Mouse (Mus musculus) CH12.LX (cell line): Measurements from ENCODE around the gene Zmat3. TPM values are rescaled to one million over a fixed set of nuclear protein-coding genes. Genes with fewer than 3 reads are reported as not detected.

ENCODE experiments used
- DNase-seq: peaks from one replicate; pipeline ENCODE4 v3.0.0-alpha.2; 2013; ENCODE audit errors: extremely low read depth
- H3K27ac ChIP-seq: 2 replicates; pipeline ENCODE4 v1.5.1; 2012; ENCODE audit warnings: low read depth, mild to moderate bottlenecking, control low read depth, moderate library complexity; ENCODE audit not compliant: insufficient read depth
- H3K27me3 ChIP-seq: replicated peaks from 2 replicates; pipeline ENCODE3; 2012; ENCODE audit warnings: inconsistent platforms
- H3K36me3 ChIP-seq, 2 experiments: replicated peaks in 1 of 2; 2 replicates each; pipeline versions ENCODE3 to v1.6.1; 2012; ENCODE audit warnings: inconsistent platforms in 1 of 2, low read length in 1 of 2, mild to moderate bottlenecking in 1 of 2, mixed read lengths in 1 of 2, moderate library complexity in 1 of 2; ENCODE audit not compliant: control insufficient read depth in 1 of 2, insufficient read depth in 1 of 2
- H3K4me1 ChIP-seq, 2 experiments: 2 replicates each; pipeline ENCODE4 v1.6.1; 2012; ENCODE audit warnings: inconsistent platforms in 1 of 2, moderate library complexity in 1 of 2; ENCODE audit not compliant: insufficient read depth in 2 of 2, control insufficient read depth in 1 of 2
- H3K4me2 ChIP-seq: 2 replicates; pipeline ENCODE4 v1.6.1; 2012; ENCODE audit warnings: low read depth, mild to moderate bottlenecking, control low read depth; ENCODE audit not compliant: poor library complexity, insufficient read depth, severe bottlenecking
- H3K4me3 ChIP-seq, 3 experiments: fragments of 150-350 bp in 1 of 3; sonication (generic) in 1 of 3; replicated peaks in 1 of 3; 2 replicates each; pipeline versions ENCODE3 to v1.5.1; 2011 to 2012; ENCODE audit warnings: low read depth in 2 of 3, low read length in 2 of 3, mild to moderate bottlenecking in 2 of 3, moderate library complexity in 2 of 3, control low read depth in 1 of 3, improper control_type of control experiment in 1 of 3, inconsistent platforms in 1 of 3, mixed read lengths in 1 of 3; ENCODE audit not compliant: poor library complexity in 1 of 3
- H3K79me2 ChIP-seq: replicated peaks from 2 replicates; pipeline ENCODE4 v1.6.1; 2012; ENCODE audit warnings: mild to moderate bottlenecking, moderate library complexity; ENCODE audit not compliant: control insufficient read depth, poor library complexity, insufficient read depth, severe bottlenecking; ENCODE audit errors: extremely low read depth
- H3K9ac ChIP-seq: 2 replicates; pipeline ENCODE4 v1.6.1; 2012; ENCODE audit warnings: low read depth, mild to moderate bottlenecking, control low read depth, moderate library complexity; ENCODE audit not compliant: insufficient read depth
- H3K9me3 ChIP-seq: replicated peaks from 2 replicates; pipeline ENCODE3; 2012; ENCODE audit warnings: low read length, inconsistent platforms, mixed read lengths
- BHLHE40 ChIP-seq: IDR thresholded peaks from 2 replicates; pipeline ENCODE4 v1.6.1; 2011; ENCODE audit warnings: mild to moderate bottlenecking, low read depth, low read length, improper control_type of control experiment
- CHD1 ChIP-seq: IDR thresholded peaks from 2 replicates; pipeline ENCODE4 v1.6.1; 2012; ENCODE audit warnings: low read depth, low read length, improper control_type of control experiment, inconsistent platforms
- CTCF ChIP-seq, 2 experiments: IDR thresholded peaks in 1 of 2; conservative IDR thresholded peaks in 1 of 2; 2 replicates each; pipeline ENCODE4 v1.5.1; 2011 to 2012; ENCODE audit warnings: low read depth in 2 of 2, low read length in 2 of 2, improper control_type of control experiment in 1 of 2, inconsistent platforms in 1 of 2, mild to moderate bottlenecking in 1 of 2, moderate library complexity in 1 of 2
- E2F4 ChIP-seq: IDR thresholded peaks from 2 replicates; pipeline ENCODE4 v1.6.1; 2011; ENCODE audit warnings: low read depth, low read length, improper control_type of control experiment; ENCODE audit not compliant: insufficient replicate concordance
- ELF1 ChIP-seq: IDR thresholded peaks from 2 replicates; pipeline ENCODE4 v1.6.1; 2014; ENCODE audit warnings: low read depth, mild to moderate bottlenecking, inconsistent platforms, low read length, improper control_type of control experiment
- EP300 ChIP-seq: IDR thresholded peaks from 2 replicates; pipeline ENCODE4 v1.6.1; 2011; ENCODE audit warnings: low read length, improper control_type of control experiment
- ETS1 ChIP-seq: conservative IDR thresholded peaks from 2 replicates; pipeline ENCODE4 v1.6.1; 2012; ENCODE audit warnings: low read depth, mild to moderate bottlenecking, inconsistent platforms, low read length, improper control_type of control experiment, moderate library complexity
- GABPA ChIP-seq: IDR thresholded peaks from 2 replicates; pipeline ENCODE4 v1.6.1; 2012; ENCODE audit warnings: low read depth, low read length, improper control_type of control experiment, inconsistent platforms; ENCODE audit not compliant: insufficient replicate concordance
- HCFC1 ChIP-seq: IDR thresholded peaks from 2 replicates; pipeline ENCODE4 v1.6.1; 2012; ENCODE audit warnings: low read depth, mild to moderate bottlenecking, inconsistent platforms, low read length, improper control_type of control experiment
- IRF4 ChIP-seq: IDR thresholded peaks from 2 replicates; pipeline ENCODE4 v1.6.1; 2014; ENCODE audit warnings: low read depth, mild to moderate bottlenecking, inconsistent platforms, low read length, improper control_type of control experiment
- JUN ChIP-seq: IDR thresholded peaks from 2 replicates; pipeline ENCODE4 v1.6.1; 2011; ENCODE audit warnings: low read depth, mild to moderate bottlenecking, low read length, improper control_type of control experiment, moderate library complexity; ENCODE audit not compliant: insufficient read depth
- KAT2A ChIP-seq: IDR thresholded peaks from 2 replicates; pipeline ENCODE4 v1.6.1; 2012; ENCODE audit warnings: low read length, improper control_type of control experiment, inconsistent platforms; ENCODE audit not compliant: insufficient replicate concordance
- MAFK ChIP-seq: IDR thresholded peaks from 2 replicates; pipeline ENCODE4 v1.6.1; 2011; ENCODE audit warnings: low read length, improper control_type of control experiment; ENCODE audit not compliant: insufficient replicate concordance
- MAX ChIP-seq: IDR thresholded peaks from 2 replicates; pipeline ENCODE4 v1.6.1; 2011; ENCODE audit warnings: low read length, improper control_type of control experiment
- MAZ ChIP-seq: IDR thresholded peaks from 2 replicates; pipeline ENCODE4 v1.6.1; 2012; ENCODE audit warnings: low read depth, mild to moderate bottlenecking, inconsistent platforms, low read length, improper control_type of control experiment, moderate library complexity
- MEF2A ChIP-seq: IDR thresholded peaks from 2 replicates; pipeline ENCODE4 v1.6.1; 2014; ENCODE audit warnings: low read depth, mild to moderate bottlenecking, inconsistent platforms, low read length, improper control_type of control experiment, borderline replicate concordance
- MXI1 ChIP-seq: IDR thresholded peaks from 2 replicates; pipeline ENCODE4 v1.6.1; 2011; ENCODE audit warnings: mild to moderate bottlenecking, low read depth, low read length, improper control_type of control experiment
- MYC ChIP-seq: IDR thresholded peaks from 2 replicates; pipeline ENCODE4 v1.6.1; 2011; ENCODE audit warnings: low read depth, mild to moderate bottlenecking, improper control_type of control experiment, low read length
- NRF1 ChIP-seq: IDR thresholded peaks from 2 replicates; pipeline ENCODE4 v1.6.1; 2014; ENCODE audit warnings: low read depth, mild to moderate bottlenecking, inconsistent platforms, low read length, improper control_type of control experiment, moderate library complexity
- PAX5 ChIP-seq: IDR thresholded peaks from 2 replicates; pipeline ENCODE4 v1.6.1; 2012; ENCODE audit warnings: low read length, inconsistent platforms, mixed read lengths
- POLR2A ChIP-seq: IDR thresholded peaks from 2 replicates; pipeline ENCODE4 v1.6.1; 2011; ENCODE audit warnings: low read depth, mild to moderate bottlenecking, improper control_type of control experiment, low read length
- POLR2AphosphoS2 ChIP-seq: IDR thresholded peaks from 2 replicates; pipeline ENCODE4 v1.6.1; 2011; ENCODE audit warnings: low read depth, low read length, improper control_type of control experiment
- RAD21 ChIP-seq: IDR thresholded peaks from 2 replicates; pipeline ENCODE4 v1.6.1; 2011; ENCODE audit warnings: low read depth, mild to moderate bottlenecking, low read length, improper control_type of control experiment, moderate library complexity
- RCOR1 ChIP-seq: conservative IDR thresholded peaks from 2 replicates; pipeline ENCODE4 v1.6.1; 2012; ENCODE audit warnings: low read depth, mild to moderate bottlenecking, inconsistent platforms, low read length, improper control_type of control experiment
- SMC3 ChIP-seq: IDR thresholded peaks from 2 replicates; pipeline ENCODE4 v1.6.1; 2011; ENCODE audit warnings: low read depth, low read length, improper control_type of control experiment
- TBP ChIP-seq: conservative IDR thresholded peaks from 2 replicates; pipeline ENCODE4 v1.6.1; 2011; ENCODE audit warnings: low read depth, low read length, improper control_type of control experiment
- UBTF ChIP-seq: IDR thresholded peaks from 2 replicates; pipeline ENCODE4 v1.6.1; 2012; ENCODE audit warnings: low read depth, mild to moderate bottlenecking, inconsistent platforms, low read length, improper control_type of control experiment, moderate library complexity
- USF1 ChIP-seq: IDR thresholded peaks from 2 replicates; pipeline ENCODE4 v1.6.1; 2014; ENCODE audit warnings: low read depth, mild to moderate bottlenecking, inconsistent platforms, low read length, improper control_type of control experiment
- ZC3H11A ChIP-seq: IDR thresholded peaks from 2 replicates; pipeline ENCODE4 v1.6.1; 2012; ENCODE audit warnings: low read depth, mild to moderate bottlenecking, inconsistent platforms, low read length, improper control_type of control experiment
- ZKSCAN1 ChIP-seq: IDR thresholded peaks from 2 replicates; pipeline ENCODE4 v1.6.1; 2012; ENCODE audit warnings: low read depth, inconsistent platforms, low read length, improper control_type of control experiment, borderline replicate concordance
- ZMIZ1 ChIP-seq: IDR thresholded peaks from 2 replicates; pipeline ENCODE4 v1.6.1; 2012; ENCODE audit warnings: low read depth, mild to moderate bottlenecking, inconsistent platforms, low read length, improper control_type of control experiment
- dilution Hi-C: fragments of 300-500 bp; cut with MboI; formaldehyde crosslinking; loops from 2 replicates; pipeline ENCODE4 v1.14.3; 2020; ENCODE audit warnings: low sequenced_read_pairs; ENCODE audit not compliant: extremely low pct_unique_long_range_greater_than_20kb, extremely low pct_ligation_motif_present
- in situ Hi-C: fragments of 300-500 bp; cut with MboI; formaldehyde crosslinking; loops from 3 replicates; pipeline ENCODE4 v1.14.3; 2019; ENCODE audit warnings: low sequenced_read_pairs, low pct_ligation_motif_present, low pct_unique_long_range_greater_than_20kb, mixed read lengths
- polyA plus RNA-seq: library from polyadenylated mRNA; unstranded; fragments of >175 nt; gene quantifications from 2 replicates; pipeline ENCODE4 v1.2.1, GENCODE M21; 2012; ENCODE audit warnings: low read depth; ENCODE audit not compliant: insufficient read length
- total RNA-seq, 2 experiments: library from RNA; depleted of rRNA; stranded (reverse); fragments of 300-350 nt in 1 of 2; fragments of >200 nt in 1 of 2; gene quantifications; 2 replicates each; pipeline ENCODE4 v1.2.3; 2012 to 2014

Gene Zmat3
- total and polyA plus RNA-seq, 3 experiments: 13.4 to 21.6 (median 17.2) TPM

DNA sequence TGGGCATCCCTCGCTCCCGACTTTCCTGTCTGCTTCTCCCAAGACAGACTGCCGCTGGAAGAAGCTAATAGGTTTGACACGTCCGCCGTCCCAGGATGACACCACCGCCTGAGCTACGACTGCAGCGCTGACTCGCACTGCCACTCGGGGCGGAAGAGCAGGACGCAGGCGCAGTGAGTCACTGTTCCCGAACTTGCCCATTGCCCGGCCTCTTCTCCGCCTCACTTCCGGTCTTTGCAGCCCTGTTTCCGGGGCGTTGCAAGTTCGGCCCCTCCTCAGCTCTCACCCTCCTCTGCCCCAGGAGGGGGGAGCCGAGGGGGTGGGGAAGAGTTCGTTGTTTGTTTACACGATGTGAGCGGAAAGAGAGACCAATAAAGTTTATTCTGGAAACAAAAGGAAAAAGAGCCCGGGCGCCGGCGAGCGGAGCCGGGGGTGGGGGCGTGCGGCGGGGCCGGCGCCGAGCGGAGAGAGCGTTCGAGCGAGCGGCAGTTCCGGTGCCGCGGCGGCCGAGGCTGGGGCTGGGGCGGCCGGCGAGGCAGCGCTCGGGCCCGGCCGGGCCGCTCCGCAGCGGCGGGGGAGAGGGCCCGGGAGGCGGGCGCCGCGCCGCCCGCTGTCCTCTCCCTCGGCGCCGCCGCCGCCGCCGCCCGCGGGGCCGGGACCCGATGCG lies 31.1 kb upstream of the Zmat3 start (continued):
- TF ChIP-seq HCFC1 (peak; percentile 94), MXI1 (peak; percentile 51; the same call in 1 of the 2 replicates), KAT2A (peak; percentile 90; the same call in 1 of the 2 replicates), MAFK (no peak), BHLHE40 (peak; percentile 45; the same call in 1 of the 2 replicates), GABPA (no peak; the same call in 1 of the 2 replicates), UBTF (no peak), EP300 (no peak), CTCF (conservative IDR thresholded peaks at IDR 0.05 in 1 of 2, IDR thresholded peaks at IDR 0.05 in 1 of 2; ENCODE audit: low read depth in 2 of 2, low read length in 2 of 2) (no peak), NRF1 (peak; percentile 98)

DNA sequence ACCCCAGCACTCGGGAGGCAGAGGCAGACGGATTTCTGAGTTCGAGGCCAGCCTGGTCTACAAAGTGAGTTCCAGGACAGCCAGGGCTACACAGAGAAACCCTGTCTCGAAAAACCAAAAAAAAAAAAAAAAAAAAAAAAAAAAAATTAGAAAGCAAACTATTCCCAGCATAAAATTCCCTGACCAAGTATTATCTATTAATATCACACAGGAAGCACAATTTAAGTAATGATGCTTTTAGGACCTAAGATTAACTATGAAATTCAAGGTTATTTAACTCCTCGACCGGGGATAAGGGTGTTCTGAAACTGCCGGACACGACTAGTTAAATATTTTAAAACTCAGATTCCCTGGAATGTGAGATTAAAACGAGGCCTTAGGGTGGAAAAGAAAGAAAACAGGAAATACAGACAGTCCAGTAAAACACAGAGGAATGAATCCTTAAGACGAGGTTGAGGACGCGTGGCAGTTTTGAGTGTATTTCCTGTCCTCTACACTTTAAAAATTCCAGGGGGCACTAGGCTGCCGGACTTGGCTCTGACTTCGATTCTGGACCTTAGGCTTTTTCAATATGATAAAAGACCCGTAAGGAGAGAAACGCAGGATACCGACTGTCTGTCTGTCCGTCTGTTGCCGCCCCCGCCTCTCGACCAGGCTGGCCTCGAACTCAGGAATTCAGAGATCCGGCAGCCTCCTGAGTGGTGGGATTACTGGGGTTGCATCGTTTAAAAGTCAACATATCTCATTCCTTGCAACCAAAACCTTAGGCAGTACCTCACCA lies 30.1 kb upstream of the Zmat3 start:
- peak overlapping the region; percentile 66 to 86 (median 68) for H3K4me3 ChIP-seq
- H3K4me1 ChIP-seq: peaks cover 6 to 26% of the 10 kb centered on the region in 2 experiments
- H3K9ac ChIP-seq: peak overlapping the region; percentile 77
- peak; percentile 54 for DNase-seq
- H3K9me3 ChIP-seq: no peaks in the 10 kb centered on the region
- in situ Hi-C loops: no loop called here
- no peaks in the 10 kb centered on the region for H3K27me3 ChIP-seq
- peaks cover 36% of the 10 kb centered on the region for H3K79me2 ChIP-seq
- peaks cover 0 to 10% of the 10 kb centered on the region in 2 experiments for H3K36me3 ChIP-seq
- H3K4me2 ChIP-seq: peak overlapping the region; percentile 72
- H3K27ac ChIP-seq: peak overlapping the region; percentile 66
- dilution Hi-C loops: no loop called here
- TF ChIP-seq MXI1 (0 out of 2 replicates have a peak, but pooled peaks have one; percentile 21), NRF1 (no peak), POLR2A (no peak), SMC3 (0 out of 2 replicates have a peak, but pooled peaks have one; percentile 24), MEF2A (no peak), JUN (no peak), ELF1 (no peak), BHLHE40 (no peak), ETS1 (no peak), HCFC1 (no peak), IRF4 (peak; percentile 5; the same call in 1 of the 2 replicates), MAX (0 out of 2 replicates have a peak, but pooled peaks have one; percentile 18), ZC3H11A (no peak), RAD21 (peak; percentile 24), RCOR1 (no peak), UBTF (no peak), EP300 (no peak), POLR2AphosphoS2 (no peak), KAT2A (no peak), CTCF (conservative IDR thresholded peaks at IDR 0.05 in 1 of 2, IDR thresholded peaks at IDR 0.05 in 1 of 2; ENCODE audit: low read depth in 2 of 2, low read length in 2 of 2) (peak in 1 of 2 experiments; percentile 39; a peak in 2 of 4 replicates), PAX5 (no peak), ZKSCAN1 (no peak), ZMIZ1 (no peak), MYC (peak; percentile 52), E2F4 (no peak), GABPA (no peak), USF1 (no peak), MAZ (no peak), TBP (0 out of 2 replicates have a peak, but pooled peaks have one; percentile 45), MAFK (no peak), CHD1 (no peak; the same call in 1 of the 2 replicates)
